27 mouse cellular contexts compared by ENCODE assay signal in genomic region chr15:36965743-36966142, GRCm38 (mm10). TPM values are rescaled to one million over a fixed set of nuclear protein-coding genes. Genes with fewer than 3 reads are reported as not detected.
DNase-seq lines count a peak whose midpoint lies in the region; ATAC-seq lines count a peak whose summit lies in the region.
"Had no signal": no experiment of that assay in that cellular context is flagged by ENCODE, and none has a peak within 500 bp of the region (broad histone marks: within the 10 kb centered on the region; RNA-seq: fewer than 3 reads in every experiment).

No protein-coding gene starts in this region.

- no peaks in the 10 kb centered on the region for H3K9me3 ChIP-seq in hindbrain, embryonic 13.5 days
- no peaks in the 10 kb centered on the region for H3K9me3 ChIP-seq in hindbrain, embryonic 10.5 days
- H3K9me3 ChIP-seq: embryonic facial prominence, embryonic 10.5 days; hindbrain, embryonic 15.5 days; midbrain, embryonic 12.5 days; neural tube, embryonic 12.5 days had no signal

- H3K36me3 ChIP-seq in hindbrain, embryonic 13.5 days: no peaks in the 10 kb centered on the region
- H3K36me3 ChIP-seq in hindbrain, embryonic 10.5 days: no peaks in the 10 kb centered on the region
- H3K36me3 ChIP-seq: embryonic facial prominence, embryonic 10.5 days; G1E; hindbrain, embryonic 15.5 days; limb, embryonic 12.5 days; midbrain, embryonic 12.5 days; neural tube, embryonic 12.5 days had no signal

- no peak for DNase-seq in hindbrain, embryonic 10.5 days (ENCODE audit: low spot score)
- DNase-seq in 416B (ENCODE audit: low read depth): peak; percentile 67
- DNase-seq in T-cell, adult 2 months (ENCODE audit: low spot score): peak; percentile 44
- no peak for DNase-seq in natural killer cell, adult 2 months (ENCODE audit: low spot score in 2 of 2)
- DNase-seq in kidney, postnatal 10 days: no peak
- DNase-seq: forebrain, postnatal 0 days; kidney, adult 9 months; kidney, postnatal 4 days; layer of hippocampus, adult 9-11 months; liver, postnatal 0 days; retina, postnatal 1 day; right cerebral cortex, postnatal 25 days; spleen, adult 18-20 months had no signal

- H3K4me1 ChIP-seq in hindbrain, embryonic 13.5 days (replicated peaks): peaks cover 35% of the 10 kb centered on the region
- peaks cover 20% of the 10 kb centered on the region for H3K4me1 ChIP-seq in hindbrain, embryonic 10.5 days (replicated peaks)

- H3K4me2 ChIP-seq in hindbrain, embryonic 13.5 days: no peak overlapping the region
- H3K4me2 ChIP-seq: hindbrain, embryonic 15.5 days; limb, embryonic 12.5 days; liver, embryonic 11.5 days; midbrain, embryonic 12.5 days; neural tube, embryonic 12.5 days had no signal

- WGBS in hindbrain, embryonic 13.5 days: 95% methylated on average over 4 of the region's 4 CpGs
- 92% methylated on average over 4 of the region's 4 CpGs for WGBS in hindbrain, embryonic 10.5 days

- no peak for ATAC-seq in hindbrain, embryonic 13.5 days (ENCODE audit: low FRiP score)
- peak; percentile 69 for ATAC-seq in inflammation-experienced regulatory T-cells, adult 6 months
- no peak for ATAC-seq in monocyte, adult 5-6 weeks (replicated peaks; ENCODE audit: insufficient number of reproducible peaks, low FRiP score, low TSS enrichment, poor library complexity, severe bottlenecking)
- ATAC-seq: forebrain, postnatal 0 days; intestine, embryonic 16.5 days; liver, postnatal 0 days; lung, postnatal 0 days had no signal

- H3K27ac ChIP-seq in hindbrain, embryonic 13.5 days: 0 out of 2 replicates have a peak overlapping the region, but pooled peaks have one; percentile 97
- H3K27ac ChIP-seq in hindbrain, embryonic 10.5 days: no peak overlapping the region
- H3K27ac ChIP-seq: embryonic facial prominence, embryonic 10.5 days; heart, adult 2 months; limb, embryonic 12.5 days had no signal

- no peaks in the 10 kb centered on the region for H3K27me3 ChIP-seq in hindbrain, embryonic 13.5 days
- H3K27me3 ChIP-seq in hindbrain, embryonic 10.5 days (ENCODE audit: insufficient read depth, poor library complexity, severe bottlenecking): peaks cover 8% of the 10 kb centered on the region; the same call in 1 of the 2 replicates
- H3K27me3 ChIP-seq: CH12.LX; hindbrain, embryonic 15.5 days; limb, embryonic 12.5 days; midbrain, embryonic 12.5 days; neural tube, embryonic 12.5 days had no signal

- no peak overlapping the region for H3K9ac ChIP-seq in hindbrain, embryonic 13.5 days
- H3K9ac ChIP-seq: forebrain, postnatal 0 days; hindbrain, embryonic 15.5 days; limb, embryonic 12.5 days; liver, postnatal 0 days; midbrain, embryonic 12.5 days; neural tube, embryonic 12.5 days had no signal

- no peak overlapping the region for H3K4me3 ChIP-seq in hindbrain, embryonic 13.5 days
- H3K4me3 ChIP-seq in hindbrain, embryonic 10.5 days: no peak overlapping the region
- H3K4me3 ChIP-seq: embryonic facial prominence, embryonic 10.5 days; heart, adult 2 months; hindbrain, embryonic 15.5 days; limb, embryonic 12.5 days; midbrain, embryonic 12.5 days; neural tube, embryonic 12.5 days had no signal

RNA-seq across cellular contexts. Expression of gene Zfp706, which starts 41.8 kb away (rescaled TPM):
- 446 and 459 TPM in 2 replicates for polyA plus RNA-seq in hindbrain, embryonic 13.5 days (2015; fragmentation: Nextera tagmentation; extraction: Ambion mirVana)
- polyA plus RNA-seq in hindbrain, embryonic 10.5 days (2016; fragmentation: Nextera tagmentation; extraction: Ambion mirVana): 459 and 460 TPM in 2 replicates
- 100 to 1,000 TPM; 401 to 459 (median 442) TPM for polyA plus RNA-seq in inflammation-experienced regulatory T-cells, adult 6 months (2017; shearing (Covaris generic))
- 64.0 to 120 TPM (median 90.5 TPM) in 3 replicates for total RNA-seq in monocyte, adult 5-6 weeks (2017)

Comparison
In these comparisons a context has a peak if more than half of its experiments do, and no peak if none do; other contexts are left out.
1. DNase-seq: peak in 416B (single experiment) and T-cell, adult 2 months (single experiment); none in hindbrain, embryonic 10.5 days (single experiment), natural killer cell, adult 2 months (0 of 2) and kidney, postnatal 10 days (single experiment).